Mouse (Mus musculus): ENCODE measurements around the gene Prr5.
"Not testable (repeated sequence)": the region's sequence is repeated elsewhere in the genome, so short reads cannot be mapped to it uniquely, and the experiment has no call there.

Prr5 gene

GRCm38 (mm10) chr15:84712566-84713405 lies 43.4 kb downstream of the Prr5 start:
- in situ Hi-C loops (cut with MboI, MseI) = no loop called here

GRCm38 (mm10) chr15:84714730-84715129 lies 45.3 kb downstream of the Prr5 start:
- in situ Hi-C loops (cut with MboI, MseI) = no loop called here

- in situ Hi-C loops (cut with MboI, MseI) = no loop called here
Observed at GRCm38 (mm10) chr15:84715132-84715531, 45.7 kb downstream of the Prr5 start.

- in situ Hi-C loops (cut with MboI, MseI) = not testable (repeated sequence)
Observed at GRCm38 (mm10) chr15:84717570-84718270, 48.3 kb downstream of the Prr5 start.

GRCm38 (mm10) chr15:84718785-84719184 lies 49.4 kb downstream of the Prr5 start:
- in situ Hi-C loops (cut with MboI, MseI) = no loop called here

GRCm38 (mm10) chr15:84719791-84720190 lies 50.4 kb downstream of the Prr5 start, which contains the start of gene Arhgap8:
TSS of gene Arhgap8 (plus strand) at chr15:84720052.
- in situ Hi-C loops (cut with MboI, MseI) = no loop called here

GRCm38 (mm10) chr15:84720291-84721204 lies 51.1 kb downstream of the Prr5 start:
- in situ Hi-C loops (cut with MboI, MseI) = no loop called here

GRCm38 (mm10) chr15:84723656-84724055 lies 54.2 kb downstream of the Prr5 start:
- in situ Hi-C loops (cut with MboI, MseI) = not testable (repeated sequence)

- in situ Hi-C loops (cut with MboI, MseI) = no loop called here
Observed at GRCm38 (mm10) chr15:84724199-84724598, 54.8 kb downstream of the Prr5 start.

- in situ Hi-C loops (cut with MboI, MseI) = no loop called here
Observed at GRCm38 (mm10) chr15:84729685-84730084, 60.3 kb downstream of the Prr5 start.

GRCm38 (mm10) chr15:84730893-84731292 lies 61.5 kb downstream of the Prr5 start:
- in situ Hi-C loops (cut with MboI, MseI) = no loop called here

GRCm38 (mm10) chr15:84731676-84732424 lies 62.4 kb downstream of the Prr5 start:
- in situ Hi-C loops (cut with MboI, MseI) = no loop called here

GRCm38 (mm10) chr15:84732425-84732749 lies 63.0 kb downstream of the Prr5 start:
- in situ Hi-C loops (cut with MboI, MseI) = no loop called here

- in situ Hi-C loops (cut with MboI, MseI) = no loop called here
Observed at GRCm38 (mm10) chr15:84736346-84736993, 67.0 kb downstream of the Prr5 start.

GRCm38 (mm10) chr15:84736994-84737346 lies 67.5 kb downstream of the Prr5 start:
- in situ Hi-C loops (cut with MboI, MseI) = no loop called here

GRCm38 (mm10) chr15:84738246-84738645 lies 68.8 kb downstream of the Prr5 start:
- in situ Hi-C loops (cut with MboI, MseI) = no loop called here

GRCm38 (mm10) chr15:84741573-84741972 lies 72.2 kb downstream of the Prr5 start:
- in situ Hi-C loops (cut with MboI, MseI) = no loop called here

- in situ Hi-C loops (cut with MboI, MseI) = no loop called here
Observed at GRCm38 (mm10) chr15:84743347-84743746, 73.9 kb downstream of the Prr5 start.

GRCm38 (mm10) chr15:84744308-84744707 lies 74.9 kb downstream of the Prr5 start:
- in situ Hi-C loops (cut with MboI, MseI) = no loop called here

GRCm38 (mm10) chr15:84745831-84746230 lies 76.4 kb downstream of the Prr5 start:
- in situ Hi-C loops (cut with MboI, MseI) = no loop called here

Measured in T-helper 1 cell (primary cell).